Mouse (Mus musculus) CD4-positive, CD25-positive, alpha-beta regulatory T cell, adult 2 months (primary cell): ENCODE results near the gene Slc4a4.
"Not testable (repeated sequence)": the region's sequence is repeated elsewhere in the genome, so short reads cannot be mapped to it uniquely, and the experiment has no call there.

Source experiments
- DNase-seq: peaks from one replicate; pipeline ENCODE4 v3.0.0-alpha.2; 2012; ENCODE audit warnings: low read depth, low spot score

Gene Slc4a4

DNA sequence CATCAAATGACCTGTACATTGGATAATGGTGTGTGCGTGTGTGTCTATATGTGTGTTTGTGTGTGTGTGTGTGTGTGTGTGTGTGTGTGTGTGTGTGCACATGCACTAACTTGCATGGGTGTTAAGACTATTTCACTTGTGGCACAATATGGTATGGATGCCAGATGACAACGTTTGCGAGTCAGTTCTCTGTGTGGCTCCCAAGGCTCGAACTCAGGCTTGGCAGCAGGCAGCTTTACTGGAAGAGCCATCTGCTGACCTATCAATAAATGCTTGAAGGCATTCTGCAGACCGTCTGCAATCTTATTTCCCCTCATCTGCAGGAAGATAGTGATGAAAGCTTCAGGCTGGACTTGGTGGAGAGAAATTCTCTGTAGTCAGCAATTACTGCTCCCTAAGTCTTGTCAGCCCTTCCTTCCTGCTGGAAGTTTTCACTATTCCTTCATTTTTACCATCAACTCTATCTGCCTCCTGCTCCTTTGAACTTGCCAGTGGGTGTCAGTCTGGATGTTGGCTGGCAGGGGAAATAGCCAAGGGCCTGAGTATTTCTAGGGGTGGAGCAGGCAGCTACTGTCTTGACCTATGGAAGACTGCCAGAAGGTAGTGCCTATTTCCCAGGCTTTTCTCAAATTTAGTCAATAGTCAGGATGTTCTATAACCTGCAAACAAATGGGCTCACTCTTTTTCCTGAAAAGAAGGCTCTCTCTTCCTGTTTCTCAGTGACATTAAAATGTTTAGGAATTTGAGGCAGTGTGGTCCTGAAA, 73.9 kb downstream of the Slc4a4 start:
- DNase-seq, result no peak

DNA sequence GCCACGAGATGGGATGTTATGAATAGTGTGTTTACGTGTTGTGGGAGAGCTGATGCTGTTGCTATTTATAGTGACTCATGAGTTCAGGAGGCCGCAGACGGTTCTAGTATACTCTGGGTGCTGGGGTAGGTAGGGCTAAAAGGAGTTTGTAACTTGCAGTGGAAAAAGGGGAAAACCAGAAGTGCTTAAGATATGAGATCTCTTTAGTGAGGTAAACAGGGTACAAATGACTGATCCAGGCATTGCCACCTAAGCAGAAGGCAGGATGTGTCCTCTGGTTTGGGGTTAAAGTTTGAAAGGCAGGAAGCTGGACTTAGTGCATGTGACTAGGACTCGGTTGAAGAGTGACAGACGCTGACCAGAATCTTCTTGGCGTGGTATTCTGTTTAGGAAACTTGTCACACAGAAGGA, 74.7 kb downstream of the Slc4a4 start:
- DNase-seq, result no peak

DNA sequence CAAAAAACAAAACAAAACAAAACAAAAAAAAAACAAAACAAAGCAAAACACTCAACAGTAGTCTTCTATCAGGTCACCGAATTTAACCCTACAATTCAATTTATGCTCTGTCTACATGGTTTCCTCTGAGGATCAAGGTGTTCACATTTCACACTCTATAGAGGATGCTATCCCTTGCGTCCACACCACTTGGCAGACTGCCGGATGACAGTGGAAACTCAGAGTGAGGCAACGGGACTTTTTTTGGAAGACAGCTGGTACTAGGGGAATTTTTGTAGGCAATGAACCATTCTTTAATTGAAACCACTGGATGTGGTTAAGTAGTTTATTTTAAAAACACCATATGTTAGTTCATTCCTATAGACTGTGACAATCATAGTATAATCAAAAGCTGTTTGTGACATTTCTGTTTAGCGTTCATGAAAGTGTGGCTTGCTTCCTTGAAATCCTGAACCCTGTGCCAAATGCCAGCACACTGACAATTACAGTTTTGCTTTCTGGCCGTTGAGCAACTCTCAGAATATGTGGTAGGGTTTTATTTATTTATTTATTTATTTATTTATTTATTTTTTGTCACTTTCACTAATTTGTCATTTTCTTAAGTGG, 78.2 kb downstream of the Slc4a4 start:
- DNase-seq, result no peak

DNA sequence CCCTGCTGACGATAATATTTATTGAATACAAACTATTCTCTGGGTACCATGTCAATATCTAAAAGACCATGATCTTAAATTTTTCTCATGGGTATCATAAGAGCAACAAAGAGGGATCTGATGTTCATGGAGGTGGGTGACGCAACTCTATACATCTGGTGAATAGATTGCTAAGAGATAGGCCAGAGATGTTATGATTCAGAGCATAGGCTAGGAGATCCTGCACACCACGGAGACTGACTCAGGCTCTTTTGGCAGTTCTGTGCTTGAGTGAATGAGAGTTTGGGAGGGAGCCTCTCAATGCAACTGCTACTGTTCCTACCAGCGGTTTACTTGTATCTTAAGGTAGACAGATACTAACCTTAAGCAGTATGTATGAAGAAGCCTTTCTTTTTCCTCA, 79.9 kb downstream of the Slc4a4 start:
- DNase-seq, result no peak

DNA sequence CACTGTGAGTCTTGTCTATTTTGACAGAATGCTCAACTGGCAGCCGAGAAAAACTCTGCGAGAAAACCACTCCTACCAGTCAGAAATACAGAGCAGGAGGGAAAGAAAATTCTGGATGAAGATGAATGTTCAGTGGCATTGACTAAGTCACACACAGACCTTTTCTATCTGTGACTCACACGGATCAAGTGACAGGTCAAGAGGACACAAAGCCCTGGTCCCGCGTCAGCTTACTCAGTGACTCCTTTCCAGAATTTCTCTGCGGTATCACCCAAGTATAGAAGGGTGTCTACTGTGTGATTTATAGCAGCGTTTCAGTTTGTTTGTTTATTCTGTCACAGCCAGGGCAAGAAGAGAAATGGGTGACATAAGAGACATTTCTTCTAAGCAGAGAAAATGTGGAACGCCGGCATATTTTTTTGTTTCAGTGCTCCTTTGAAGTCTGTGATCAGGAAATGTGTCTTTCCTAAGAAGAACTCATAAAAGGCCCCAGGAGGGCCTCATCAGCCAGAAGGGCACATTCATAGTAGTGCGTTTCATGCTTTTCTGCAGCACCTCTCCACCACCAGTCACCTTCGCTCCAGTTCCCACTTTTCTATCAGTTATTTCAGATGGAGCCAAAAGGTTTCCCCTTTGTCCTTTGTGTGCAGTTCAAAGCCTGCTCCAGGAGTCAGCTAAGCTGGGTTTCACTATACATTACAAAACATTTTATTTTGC, 82.5 kb downstream of the Slc4a4 start:
- no peak for DNase-seq

DNA sequence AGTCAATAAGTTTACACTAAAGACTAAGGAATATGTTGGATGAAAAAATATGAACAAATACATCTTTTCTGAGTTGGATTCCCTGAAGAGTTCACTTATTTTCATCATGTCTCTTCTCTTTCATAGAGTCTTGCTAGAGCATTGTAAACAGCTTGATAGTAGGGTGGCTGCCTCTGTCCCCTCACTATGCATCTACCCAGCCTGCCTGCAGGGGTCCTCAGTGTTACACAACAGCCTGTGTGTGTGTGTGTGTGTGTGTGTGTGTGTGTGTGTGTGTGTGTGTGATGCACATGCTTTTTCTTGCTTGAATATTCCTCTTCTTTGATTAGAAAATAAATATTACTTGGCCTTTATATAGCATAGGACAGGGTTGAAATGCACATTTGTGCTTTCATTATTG, 84.9 kb downstream of the Slc4a4 start:
- no peak for DNase-seq

DNA sequence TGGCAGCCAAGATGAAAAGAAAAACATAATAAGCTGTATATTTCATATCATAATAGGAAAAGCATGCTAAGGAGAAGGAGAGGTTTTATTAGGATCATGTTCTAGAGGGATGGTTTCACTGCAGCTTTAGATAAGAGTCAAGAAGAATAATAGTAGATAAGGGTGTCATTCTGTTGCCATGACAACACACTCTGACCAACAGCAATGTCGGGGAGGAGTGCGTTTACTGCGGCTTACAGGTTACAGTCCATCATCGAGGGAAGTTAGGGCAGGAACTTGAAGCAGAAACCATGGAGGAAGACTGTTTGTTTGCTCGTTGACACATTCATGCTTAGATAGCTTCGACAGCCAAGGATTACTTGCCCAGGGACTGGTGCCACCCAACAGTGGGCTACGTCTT, 85.7 kb downstream of the Slc4a4 start:
- DNase-seq, result no peak

DNA sequence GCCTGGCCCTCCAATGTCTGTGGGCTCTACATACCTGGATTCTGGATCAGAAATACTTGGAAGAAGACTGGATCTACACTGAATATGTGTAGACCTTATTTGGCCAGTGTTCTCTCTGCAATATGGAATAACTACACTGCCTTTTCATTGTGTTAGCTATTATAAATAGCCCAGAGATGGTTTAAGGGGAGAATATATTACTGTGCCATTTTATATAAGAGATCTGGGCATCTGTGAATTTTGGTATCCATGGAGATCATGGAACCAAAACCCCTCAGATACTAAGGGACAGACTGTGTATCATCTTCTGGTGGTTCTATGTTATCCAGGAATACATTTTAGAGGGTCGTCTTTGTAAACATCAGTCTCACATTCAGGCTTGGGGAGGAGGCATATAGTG, 86.5 kb downstream of the Slc4a4 start:
- DNase-seq, result no peak

DNA sequence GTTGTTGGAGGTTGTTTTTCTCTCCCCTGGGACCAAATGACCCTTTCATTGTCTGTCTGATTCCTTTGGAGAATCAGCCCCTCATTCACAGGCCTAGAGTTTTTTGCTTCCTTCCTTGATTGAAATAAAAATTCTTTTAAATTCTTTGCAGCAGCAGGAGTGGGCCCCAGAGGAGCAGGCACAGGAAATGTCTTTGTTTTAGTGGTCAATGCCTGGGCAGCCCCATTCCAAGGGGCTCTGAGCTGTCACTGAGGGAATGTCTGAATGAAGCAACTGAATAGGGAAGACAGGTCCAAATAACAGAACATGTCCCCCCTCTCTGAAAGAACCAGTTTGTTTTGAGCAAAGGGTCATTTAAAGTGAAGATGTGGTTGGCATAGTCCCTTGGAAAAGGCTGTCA, 89.1 kb downstream of the Slc4a4 start:
- no peak for DNase-seq

DNA sequence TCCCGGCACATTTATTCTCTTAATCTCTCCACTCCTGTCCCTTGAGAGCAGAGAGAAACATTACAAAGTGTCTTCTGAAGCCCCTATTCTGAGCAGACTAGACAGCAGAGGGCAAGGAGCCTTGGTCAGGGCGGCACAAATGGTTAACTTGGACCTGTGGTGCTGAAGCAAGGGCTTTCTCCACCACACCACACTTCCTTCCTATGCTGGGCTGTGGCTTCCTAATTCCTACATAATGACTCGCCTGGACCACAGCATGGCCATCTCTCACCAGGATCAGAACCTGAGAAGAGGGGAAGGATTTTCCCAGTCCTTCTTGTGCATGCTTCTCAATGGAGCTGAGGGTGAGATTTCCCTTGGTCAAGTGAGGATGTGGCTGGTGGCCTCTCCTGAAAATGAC, 89.8 kb downstream of the Slc4a4 start:
- no peak for DNase-seq

DNA sequence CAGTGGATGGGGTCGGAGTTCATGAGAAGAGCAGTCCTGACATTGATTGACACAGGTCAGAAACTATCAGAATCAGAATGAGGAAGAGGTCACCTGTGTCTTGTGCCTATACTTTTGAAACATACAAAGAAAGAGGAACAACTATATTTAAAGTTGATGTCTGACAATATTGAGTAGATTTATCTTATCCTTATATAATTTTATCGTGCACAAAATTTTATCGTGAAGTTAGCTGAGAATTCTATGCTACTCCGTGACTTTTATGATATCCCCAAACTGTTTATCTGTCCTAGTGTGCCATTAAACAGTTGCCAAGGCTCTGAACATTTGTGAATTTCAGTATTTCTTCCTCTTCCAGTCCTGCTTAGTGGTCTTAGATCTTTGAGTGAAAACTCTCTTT, 94.1 kb downstream of the Slc4a4 start:
- DNase-seq, result no peak

DNA sequence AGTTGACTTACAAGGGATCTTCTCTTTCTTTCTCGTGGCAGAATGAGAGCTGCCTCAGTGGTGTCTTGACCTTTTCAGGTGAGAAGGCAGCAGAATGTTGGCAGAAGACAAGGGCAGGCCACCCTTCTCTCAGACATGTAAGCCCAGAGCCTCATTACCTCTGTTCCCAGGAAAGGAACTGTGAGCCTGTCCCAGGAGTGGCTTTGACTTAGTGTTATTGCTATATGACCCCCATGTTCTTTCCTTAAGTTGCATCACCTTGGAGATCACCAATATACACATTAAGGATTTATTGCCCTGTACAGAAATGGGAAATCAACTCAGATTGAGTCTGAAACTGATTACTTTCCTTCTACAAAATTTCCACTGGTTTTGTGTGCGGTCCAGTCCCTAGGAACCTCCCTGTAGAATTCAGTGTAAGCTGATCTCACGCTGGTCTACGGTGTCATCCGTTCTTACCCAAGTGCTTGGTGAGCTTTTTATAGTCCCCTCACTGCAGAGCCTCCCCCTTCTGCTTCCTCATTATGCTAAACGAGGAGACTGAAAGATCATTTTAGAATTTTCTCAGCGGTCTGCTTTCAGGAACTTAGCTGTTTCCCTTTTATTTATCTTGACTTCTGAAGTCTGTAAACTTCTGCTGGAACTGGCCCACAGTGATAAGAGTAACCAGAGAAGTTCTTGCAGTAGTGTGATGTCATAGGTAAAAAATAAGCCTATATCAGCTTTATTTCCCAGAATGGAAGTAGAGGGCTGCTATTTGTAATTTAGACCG, 94.8 kb downstream of the Slc4a4 start:
- DNase-seq, result no peak

DNA sequence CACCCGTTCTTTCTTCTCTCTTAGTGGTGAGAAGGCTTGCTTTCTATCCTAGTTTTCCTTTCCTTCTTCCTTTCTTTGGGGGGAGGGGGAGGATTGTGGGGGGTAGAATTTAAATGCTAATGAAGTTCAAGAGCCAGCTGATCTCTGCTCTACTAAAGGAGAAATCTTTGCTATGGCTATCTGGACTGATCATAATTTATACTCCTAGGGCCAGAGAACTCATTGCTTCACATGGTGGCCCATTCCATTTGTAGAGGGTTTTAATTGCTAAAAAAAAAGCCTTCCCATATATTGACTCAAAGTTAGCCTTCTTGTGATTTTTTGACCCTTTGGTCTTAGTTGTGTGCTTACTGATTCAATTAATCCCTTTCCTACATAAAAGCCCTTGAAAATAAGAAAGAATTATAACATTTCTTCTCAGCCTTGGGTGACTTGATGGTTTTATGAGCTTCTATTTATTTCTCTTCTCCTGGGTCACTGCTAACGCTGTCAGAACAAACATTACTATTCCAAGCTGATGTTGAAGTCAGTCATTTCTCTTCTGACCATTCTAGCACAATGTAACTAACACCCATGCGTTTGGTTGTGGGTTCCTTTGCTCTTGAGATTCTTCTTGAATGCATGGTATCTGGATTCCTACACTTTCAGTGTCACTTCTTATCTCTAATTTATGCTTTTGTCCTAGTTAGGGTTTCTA, 95.6 kb downstream of the Slc4a4 start:
- DNase-seq, result no peak

DNA sequence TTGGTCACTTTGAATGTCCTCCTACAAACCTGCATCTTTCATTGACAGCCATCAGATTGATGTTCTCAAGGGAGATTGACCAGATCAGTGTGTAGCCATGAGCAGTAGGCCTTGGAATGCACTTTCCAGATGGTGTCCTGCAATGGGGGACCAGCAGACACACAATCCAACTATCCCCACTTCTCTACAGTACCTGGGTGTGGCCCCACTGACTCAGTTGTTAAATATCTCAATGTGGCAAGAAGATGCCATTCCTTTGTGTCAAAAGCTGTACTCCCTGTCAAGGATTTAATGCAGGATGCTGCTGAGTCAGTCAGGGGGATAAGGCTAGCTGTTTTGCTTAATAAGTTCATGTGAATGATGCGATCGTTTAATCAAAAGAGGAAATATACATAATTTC, 96.6 kb downstream of the Slc4a4 start:
- no peak for DNase-seq

DNA sequence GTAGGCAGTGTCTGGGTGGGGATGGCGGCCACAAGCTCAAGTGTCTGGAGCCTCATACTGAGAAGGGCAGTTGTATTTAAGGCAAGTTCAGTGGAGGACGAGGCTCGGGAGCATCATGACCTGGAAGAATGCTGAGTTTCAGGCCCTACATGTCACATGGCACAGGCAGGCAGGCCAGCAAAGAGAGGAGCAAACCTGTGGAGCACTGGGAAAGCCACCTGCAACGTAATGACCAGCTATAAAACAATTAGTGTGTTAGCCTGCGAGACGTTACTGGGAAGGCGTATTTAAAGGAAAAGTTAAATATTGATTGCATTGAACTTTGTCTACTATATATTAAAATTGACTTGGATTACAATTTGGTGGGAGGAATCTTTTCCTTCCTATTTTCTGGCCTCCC, 97.0 kb downstream of the Slc4a4 start:
- no peak for DNase-seq

DNA sequence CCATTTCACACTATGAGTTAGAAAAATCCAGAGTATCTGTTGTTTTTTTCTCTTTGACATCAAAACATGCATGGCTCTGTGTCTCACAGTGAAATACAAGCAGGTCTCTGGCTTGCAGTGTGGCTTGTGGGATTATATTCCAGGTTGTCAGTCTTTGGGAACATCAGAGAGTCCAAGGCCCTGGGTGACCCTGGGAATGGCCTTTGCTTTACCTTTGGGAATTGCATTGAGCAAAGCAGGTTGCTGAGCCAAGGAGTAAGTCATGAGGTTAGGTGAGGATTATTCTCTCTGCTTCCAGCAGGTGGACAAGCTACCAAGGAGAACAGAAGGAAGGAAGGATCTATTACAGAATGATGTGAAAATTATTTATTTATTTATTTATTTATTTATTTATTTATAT, 102.4 kb downstream of the Slc4a4 start:
- no peak for DNase-seq

DNA sequence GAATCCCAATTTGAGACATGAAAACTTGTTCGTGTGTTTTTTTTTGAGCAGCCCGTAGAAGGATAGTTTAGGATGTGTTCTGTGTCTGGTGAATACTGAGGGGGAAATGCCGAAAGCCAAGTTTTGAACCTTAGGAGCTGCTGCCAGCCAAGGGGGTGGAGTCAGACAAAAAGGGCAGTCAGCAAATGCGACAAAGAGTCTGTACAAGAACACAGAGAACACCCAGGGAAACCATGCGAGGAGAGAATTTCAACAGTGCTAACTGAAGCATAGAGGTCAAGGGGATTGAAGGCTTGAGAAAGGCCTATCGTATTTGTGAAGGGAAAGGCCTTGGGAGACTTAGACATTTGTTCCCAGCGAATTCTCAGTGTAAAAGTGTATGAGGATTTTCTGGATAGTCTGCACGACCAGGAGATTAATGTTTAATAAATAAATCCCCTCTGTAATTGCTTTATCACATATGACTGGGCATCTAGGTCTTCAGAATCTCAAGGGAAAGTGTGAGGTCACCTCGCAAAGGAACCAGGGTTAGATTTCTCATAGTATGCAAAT, 103.7 kb downstream of the Slc4a4 start:
- no peak for DNase-seq

DNA sequence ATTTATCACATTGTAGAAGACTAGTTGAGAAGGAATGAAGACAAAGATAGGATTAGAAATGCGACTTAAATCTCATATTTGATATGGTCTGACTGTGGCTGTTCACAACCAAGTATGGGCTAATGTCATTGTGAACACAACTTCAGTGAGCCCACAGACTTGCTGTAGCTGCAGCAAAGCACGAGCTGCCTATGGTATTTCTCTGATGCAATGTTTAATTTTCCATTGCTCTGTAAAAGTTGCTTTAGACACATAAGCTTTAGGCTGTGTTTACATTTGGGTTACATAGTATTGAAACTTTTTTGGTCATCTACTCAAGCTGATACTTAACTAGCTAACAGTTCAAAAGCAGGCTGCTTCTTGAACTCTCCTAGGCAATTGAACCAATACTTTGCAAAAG, 104.7 kb downstream of the Slc4a4 start:
- DNase-seq, result not testable (repeated sequence)

DNA sequence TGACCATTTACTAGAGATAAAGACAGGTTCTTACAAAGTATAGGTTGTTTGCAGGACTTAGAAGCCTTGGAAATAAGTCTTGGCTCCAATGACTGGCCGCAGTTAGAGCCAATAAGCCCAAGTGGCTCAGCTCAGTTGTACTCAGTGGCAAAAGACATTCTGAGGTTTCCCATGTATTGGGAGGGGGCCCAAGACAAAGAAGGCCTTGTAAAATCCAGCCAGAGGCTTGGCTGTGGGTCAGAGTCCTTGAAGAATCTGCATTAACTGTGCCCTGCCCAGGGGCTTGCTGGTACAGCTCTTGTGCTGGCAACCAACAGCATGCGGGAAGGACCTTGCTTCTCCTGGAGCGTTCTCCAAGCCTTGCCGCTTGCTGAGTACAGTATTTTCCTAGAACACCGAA, 107.9 kb downstream of the Slc4a4 start:
- DNase-seq, result no peak

DNA sequence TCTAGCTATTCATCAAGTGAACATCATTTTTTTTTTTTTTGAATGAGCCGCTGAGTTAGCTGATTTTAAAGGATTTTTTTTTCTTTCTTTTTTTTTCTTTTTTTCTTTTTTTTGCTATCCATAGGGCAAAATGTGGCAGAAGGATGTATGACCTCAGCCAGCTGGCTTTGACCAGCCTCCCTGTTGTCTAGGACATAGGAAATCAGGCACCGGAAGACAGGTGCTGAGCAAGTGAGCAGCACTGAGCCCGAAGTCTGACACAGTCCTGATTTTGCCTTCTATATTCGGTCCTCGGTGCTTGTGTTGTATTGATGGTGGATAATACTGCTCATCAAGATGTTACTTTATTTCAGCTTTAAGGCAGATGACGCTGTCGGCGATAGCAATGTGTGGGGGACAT, 109.6 kb downstream of the Slc4a4 start:
- no peak for DNase-seq

DNA sequence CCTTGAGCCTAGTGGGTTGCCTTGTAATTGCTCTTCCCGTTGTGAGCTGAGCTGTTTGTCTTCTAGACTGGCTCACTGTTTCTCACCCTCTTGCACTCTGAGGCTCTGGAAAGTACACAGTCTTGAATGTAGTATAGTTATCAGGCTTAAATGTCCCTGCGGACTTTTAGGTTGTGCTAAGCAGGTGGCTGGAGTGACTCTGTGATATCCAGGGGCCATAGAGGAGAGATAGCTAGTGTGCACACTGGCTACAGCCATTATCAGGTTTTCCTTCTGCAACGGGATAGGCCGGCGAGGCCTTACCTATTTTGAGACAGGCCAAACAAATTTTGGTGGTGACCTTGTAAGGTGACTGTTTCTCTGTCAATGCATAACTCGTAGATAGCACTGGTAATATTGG, 110.7 kb downstream of the Slc4a4 start:
- no peak for DNase-seq
